Mouse (Mus musculus): Measurements from ENCODE around the gene Cep290. TPM values are rescaled to one million over a fixed set of nuclear protein-coding genes. Genes with fewer than 3 reads are reported as not detected.

Cep290 gene
- polyA plus RNA-seq (2016; fragmentation: Nextera tagmentation; extraction: Ambion mirVana), result 4.2 and 4.8 TPM in 2 replicates

DNA sequence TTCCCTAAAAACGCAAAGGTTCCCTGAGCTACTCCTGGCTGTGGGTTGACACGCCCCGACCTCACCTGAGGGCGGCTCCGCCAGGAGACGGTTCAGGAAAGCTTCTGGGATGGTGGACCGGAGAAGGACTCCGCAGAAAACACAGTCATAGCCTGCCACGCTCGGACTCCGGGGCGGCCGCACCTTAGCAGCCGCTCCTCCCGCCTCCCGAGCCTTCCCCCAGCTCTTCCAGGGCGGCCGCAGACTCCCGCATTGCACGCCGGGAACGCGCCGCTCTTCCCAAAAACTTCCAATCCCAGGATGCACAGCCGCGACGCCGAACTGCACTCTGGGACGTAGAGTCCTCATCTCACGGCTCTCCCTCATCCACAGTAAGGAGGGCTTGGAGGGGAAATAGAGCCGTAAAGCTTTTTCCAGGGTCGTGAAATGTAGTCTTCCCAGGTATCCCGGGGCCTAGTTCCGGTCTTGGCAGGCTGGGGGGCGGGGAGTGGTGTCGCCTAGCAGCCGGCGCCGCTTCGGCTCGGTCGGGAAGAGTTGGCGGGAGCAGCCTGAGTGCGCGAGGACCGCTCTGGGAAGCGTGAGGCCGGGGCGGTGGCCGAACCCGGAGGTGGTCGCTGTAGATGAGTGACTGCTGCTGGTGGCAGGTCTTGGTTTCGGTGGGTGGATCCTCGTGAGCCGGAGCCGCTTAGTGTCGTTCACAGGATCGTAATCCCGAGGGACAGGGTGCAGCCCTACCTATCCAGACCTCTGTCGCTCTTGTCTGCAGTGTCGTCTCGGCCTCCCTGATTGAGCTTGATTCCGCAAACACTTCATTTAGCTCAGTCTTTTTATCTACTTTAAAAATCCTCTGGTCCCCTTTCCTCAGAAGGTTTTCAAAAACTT is at the start of gene Cep290, which contains the start of gene Tmtc3:
TSS of gene Cep290 (plus strand) at position 462 of the 882 bp plus-strand sequence.
TSS of gene Tmtc3 (minus strand) at position 254 of the 882 bp plus-strand sequence.
- ATAC-seq, result peak; percentile 96
- WGBS (ENCODE audit: insufficient replicate concordance), result under 1% methylated on average over 63 of the region's 63 CpGs

DNA sequence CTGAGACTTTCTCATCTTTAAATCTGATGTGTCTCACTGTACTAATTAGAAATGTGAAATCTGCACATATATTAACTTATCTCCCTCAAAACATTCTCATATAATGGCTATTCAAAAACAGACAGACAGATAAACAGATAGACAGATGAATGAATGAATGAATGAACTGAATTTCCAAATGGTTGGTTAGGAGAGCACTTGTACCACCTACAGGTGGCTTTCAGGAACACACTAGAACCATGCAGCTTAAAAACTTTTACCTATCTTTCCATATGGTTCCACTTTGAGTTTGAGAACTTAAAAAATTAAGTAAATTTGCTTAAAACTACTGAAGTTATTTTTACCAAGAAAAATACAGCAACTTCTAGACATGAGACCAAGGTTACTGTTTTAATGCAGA is 38.0 kb upstream of the Cep290 start:
- ATAC-seq, result no peak
- peaks cover 42% of the 10 kb centered on the region for H3K36me3 ChIP-seq
- H3K9me3 ChIP-seq (replicated peaks), result no peaks in the 10 kb centered on the region
- H3K4me2 ChIP-seq, result no peak overlapping the region
- no peak overlapping the region for H3K4me3 ChIP-seq
- H3K27ac ChIP-seq, result no peak overlapping the region
- H3K4me1 ChIP-seq, result no peaks in the 10 kb centered on the region
- H3K27me3 ChIP-seq (replicated peaks), result no peaks in the 10 kb centered on the region
- no peak overlapping the region for H3K9ac ChIP-seq

More for the DNA sequence above, at the start of gene Cep290, which contains the start of gene Tmtc3:
- peak within 1 kb of the TSS; percentile 87 for H3K4me3 ChIP-seq
- H3K27me3 ChIP-seq (replicated peaks), result no peaks in the 10 kb centered on the region
- H3K9ac ChIP-seq, result peak within 1 kb of the TSS; percentile 85
- H3K27ac ChIP-seq, result peak within 1 kb of the TSS; percentile 79
- H3K4me1 ChIP-seq, result peaks cover 13% of the 10 kb centered on the region
- peak within 1 kb of the TSS; percentile 89 for H3K4me2 ChIP-seq
- peaks cover 22% of the 10 kb centered on the region for H3K36me3 ChIP-seq
- no peaks in the 10 kb centered on the region for H3K9me3 ChIP-seq (replicated peaks)

DNA sequence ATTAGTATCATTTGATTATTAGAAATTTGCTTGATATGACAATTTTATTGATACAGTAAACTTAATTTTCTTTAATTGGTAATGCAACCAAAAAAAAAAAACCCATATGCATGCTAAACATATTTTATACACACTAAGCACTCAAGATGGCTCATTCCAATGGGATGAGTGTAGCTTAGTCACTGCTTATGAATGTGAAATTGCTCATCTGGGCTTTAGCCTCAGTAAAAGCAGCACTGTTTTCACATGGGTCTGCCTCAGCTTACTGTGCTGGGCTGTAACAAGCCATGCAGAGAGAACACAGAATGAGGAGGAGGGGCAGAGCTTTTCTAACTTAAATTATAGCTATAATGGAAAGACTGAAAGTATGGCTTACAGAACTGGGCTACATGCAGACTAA is 26.8 kb upstream of the Cep290 start:
- Histone ChIP-seq H3K27me3 (replicated peaks) (no peaks in the 10 kb centered on the region), H3K9me3 (replicated peaks) (no peaks in the 10 kb centered on the region), H3K4me2 (no peak overlapping the region), H3K4me3 (no peak overlapping the region), H3K9ac (no peak overlapping the region), H3K36me3 (peaks cover 45% of the 10 kb centered on the region), H3K27ac (no peak overlapping the region), H3K4me1 (no peaks in the 10 kb centered on the region)
- no peak for ATAC-seq

- Histone ChIP-seq H3K9ac (no peak overlapping the region), H3K27ac (no peak overlapping the region), H3K4me3 (no peak overlapping the region), H3K9me3 (replicated peaks) (no peaks in the 10 kb centered on the region), H3K27me3 (replicated peaks) (no peaks in the 10 kb centered on the region), H3K4me1 (no peaks in the 10 kb centered on the region), H3K4me2 (no peak overlapping the region), H3K36me3 (peaks cover 45% of the 10 kb centered on the region)
- 45% methylated on average over 3 of the region's 3 CpGs for WGBS (ENCODE audit: insufficient replicate concordance)
- no peak for ATAC-seq
Observed at GRCm38 (mm10) chr10:100475040-100475439, 12.3 kb upstream of the Cep290 start.

GRCm38 (mm10) chr10:100479538-100479937 is 7.8 kb upstream of the Cep290 start:
- Histone ChIP-seq H3K4me2 (no peak overlapping the region), H3K9ac (no peak overlapping the region), H3K4me3 (no peak overlapping the region), H3K9me3 (replicated peaks) (no peaks in the 10 kb centered on the region), H3K27me3 (replicated peaks) (no peaks in the 10 kb centered on the region), H3K27ac (no peak overlapping the region), H3K4me1 (no peaks in the 10 kb centered on the region), H3K36me3 (peaks cover 29% of the 10 kb centered on the region)
- no peak for ATAC-seq
- WGBS (ENCODE audit: insufficient replicate concordance), result 81% methylated on average over 3 of the region's 3 CpGs

GRCm38 (mm10) chr10:100486701-100487096 is 659 bp upstream of the Cep290 start:
- H3K4me1 ChIP-seq, result peaks cover 13% of the 10 kb centered on the region
- peak overlapping the region; percentile 79 for H3K27ac ChIP-seq
- peak; percentile 18 for ATAC-seq

GRCm38 (mm10) chr10:100491916-100492315 is 4.6 kb downstream of the Cep290 start:
- Histone ChIP-seq H3K36me3 (peaks cover 34% of the 10 kb centered on the region), H3K4me1 (peaks cover 6% of the 10 kb centered on the region), H3K4me2 (no peak overlapping the region), H3K27ac (no peak overlapping the region), H3K9me3 (replicated peaks) (no peaks in the 10 kb centered on the region), H3K4me3 (no peak overlapping the region), H3K9ac (no peak overlapping the region), H3K27me3 (replicated peaks) (no peaks in the 10 kb centered on the region)
- no peak for ATAC-seq
- WGBS (ENCODE audit: insufficient replicate concordance), result 87% methylated on average over 7 of the region's 7 CpGs

More at GRCm38 (mm10) chr10:100486701-100487096, 659 bp upstream of the Cep290 start:
- Histone ChIP-seq H3K9ac (peak overlapping the region; percentile 85), H3K4me3 (peak overlapping the region; percentile 87), H3K27me3 (replicated peaks) (no peaks in the 10 kb centered on the region), H3K9me3 (replicated peaks) (no peaks in the 10 kb centered on the region), H3K4me2 (peak overlapping the region; percentile 89), H3K36me3 (peaks cover 15% of the 10 kb centered on the region; the same call in 1 of the 2 replicates)
- WGBS (ENCODE audit: insufficient replicate concordance), result under 1% methylated on average over 13 of the region's 13 CpGs

GRCm38 (mm10) chr10:100498309-100498708 is 11.0 kb downstream of the Cep290 start:
- WGBS (ENCODE audit: insufficient replicate concordance), result 12% methylated on average over 3 of the region's 3 CpGs
- H3K27me3 ChIP-seq (replicated peaks), result no peaks in the 10 kb centered on the region
- peak; percentile 99 for ATAC-seq
- H3K4me3 ChIP-seq, result no peak overlapping the region
- no peak overlapping the region for H3K9ac ChIP-seq
- peaks cover 55% of the 10 kb centered on the region for H3K36me3 ChIP-seq
- no peaks in the 10 kb centered on the region for H3K9me3 ChIP-seq (replicated peaks)
- H3K27ac ChIP-seq, result peak overlapping the region; percentile 81
- peak overlapping the region; percentile 31 for H3K4me2 ChIP-seq
- peaks cover 19% of the 10 kb centered on the region for H3K4me1 ChIP-seq

- no peak overlapping the region for H3K9ac ChIP-seq
- H3K4me3 ChIP-seq, result no peak overlapping the region
Observed at GRCm38 (mm10) chr10:100508170-100508569, 20.8 kb downstream of the Cep290 start.

GRCm38 (mm10) chr10:100521617-100522016 is 34.3 kb downstream of the Cep290 start:
- no peak overlapping the region for H3K4me2 ChIP-seq
- peaks cover 19% of the 10 kb centered on the region for H3K4me1 ChIP-seq
- H3K9ac ChIP-seq, result no peak overlapping the region
- peaks cover 29% of the 10 kb centered on the region for H3K36me3 ChIP-seq
- H3K9me3 ChIP-seq (replicated peaks), result no peaks in the 10 kb centered on the region
- WGBS (ENCODE audit: insufficient replicate concordance), result 61% methylated on average over 4 of the region's 4 CpGs
- no peak overlapping the region for H3K27ac ChIP-seq
- H3K27me3 ChIP-seq (replicated peaks), result no peaks in the 10 kb centered on the region
- no peak overlapping the region for H3K4me3 ChIP-seq
- no peak for ATAC-seq

More at GRCm38 (mm10) chr10:100508170-100508569, 20.8 kb downstream of the Cep290 start:
- Histone ChIP-seq H3K36me3 (peaks cover 27% of the 10 kb centered on the region), H3K9me3 (replicated peaks) (no peaks in the 10 kb centered on the region), H3K4me2 (no peak overlapping the region), H3K4me1 (peaks cover 5% of the 10 kb centered on the region; the same call in 1 of the 2 replicates), H3K27ac (no peak overlapping the region), H3K27me3 (replicated peaks) (no peaks in the 10 kb centered on the region)
- WGBS (ENCODE audit: insufficient replicate concordance), result 81% methylated on average over 1 of the region's 1 CpGs
- peak; percentile 88 for ATAC-seq

- WGBS (ENCODE audit: insufficient replicate concordance), result 88% methylated on average over 9 of the region's 9 CpGs
- Histone ChIP-seq H3K9ac (no peak overlapping the region), H3K27me3 (replicated peaks) (no peaks in the 10 kb centered on the region), H3K36me3 (peaks cover 29% of the 10 kb centered on the region), H3K4me1 (peaks cover 21% of the 10 kb centered on the region), H3K4me3 (no peak overlapping the region), H3K4me2 (no peak overlapping the region), H3K9me3 (replicated peaks) (no peaks in the 10 kb centered on the region), H3K27ac (no peak overlapping the region)
- ATAC-seq, result no peak
Observed at GRCm38 (mm10) chr10:100522330-100522729, 35.0 kb downstream of the Cep290 start.

All from liver, embryonic 12.5 days (tissue).